Mouse (Mus musculus): ENCODE measurements around the gene Alg6. TPM values are rescaled to one million over a fixed set of nuclear protein-coding genes. Genes with fewer than 3 reads are reported as not detected.

Gene Alg6
- 9.6 and 10.2 TPM in 2 replicates for polyA plus RNA-seq (2021; fragmentation: Nextera tagmentation)
- long read RNA-seq, experiment 1, partial matches to known transcripts: 4 of 26 reads
- long read RNA-seq, experiment 1, other reads (novel, unspliced or antisense): 20 of 26 reads
- long read RNA-seq, experiment 2, transcript Alg6-201 (15 exons, 3,079 nt): major isoform, 12 of 82 reads
- long read RNA-seq, experiment 2, partial matches to known transcripts: 1 of 82 reads
- long read RNA-seq, experiment 2, other reads (novel, unspliced or antisense): 69 of 82 reads

DNA sequence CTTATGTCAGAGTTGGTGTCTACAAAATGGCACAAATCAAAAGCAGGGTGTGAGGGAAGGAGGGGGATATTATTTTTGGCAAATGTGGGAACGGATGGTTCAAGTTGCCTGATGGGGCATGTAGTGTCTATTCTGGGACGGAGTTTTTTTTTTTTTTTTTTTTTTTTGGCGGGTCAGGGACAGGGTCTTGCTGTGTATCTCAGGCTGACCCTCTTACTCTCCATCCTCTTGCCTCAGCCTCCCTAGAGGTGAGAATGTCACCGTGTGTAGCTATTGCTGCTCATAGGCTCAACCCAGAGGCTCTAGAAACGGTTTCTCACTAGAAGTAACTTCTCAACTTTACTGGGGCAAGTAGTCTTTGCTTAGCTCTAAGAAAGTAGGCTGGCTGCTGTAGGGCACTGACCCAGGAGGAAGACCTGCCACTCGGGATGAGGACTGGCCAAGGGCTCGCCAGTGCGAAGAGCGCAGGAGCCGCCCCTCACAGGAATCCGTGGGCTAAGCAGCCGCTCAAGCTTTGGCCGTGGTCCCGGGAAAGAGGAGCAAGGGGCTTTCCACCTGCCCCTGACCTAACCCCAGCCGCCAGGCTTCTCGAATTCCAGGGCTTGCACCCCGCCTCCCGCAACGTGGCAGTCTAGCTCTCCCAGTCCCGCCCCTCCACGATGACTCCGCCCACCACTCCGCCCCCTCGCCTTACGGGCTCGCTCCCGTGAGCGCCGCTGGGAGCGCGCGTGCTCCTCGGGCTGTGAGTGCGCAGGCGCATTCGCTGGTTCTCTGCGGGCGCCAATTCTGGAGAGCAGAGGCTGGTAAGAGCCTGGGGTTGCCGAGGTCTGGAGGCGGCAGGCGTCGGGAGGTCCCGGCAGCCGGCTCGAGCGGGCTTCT is at the start of gene Alg6:
Gene Alg6, plus strand, starts transcription at position 761 of the 879 bp plus-strand sequence.

Other genes with a start within 250 kb of the Alg6 start
- gene Foxd3, start 59.4 kb upstream of the Alg6 start, polyA plus RNA-seq (2021; fragmentation: Nextera tagmentation): not detected in 2 replicates
- gene Efcab7, start 113.5 kb downstream of the Alg6 start, polyA plus RNA-seq (2021; fragmentation: Nextera tagmentation): 3.2 and 6.8 TPM in 2 replicates
- 68.3 and 71.9 TPM in 2 replicates for gene Pgm1, start 213.8 kb downstream of the Alg6 start, polyA plus RNA-seq (2021; fragmentation: Nextera tagmentation)
- 11.3 and 11.6 TPM in 2 replicates for gene Itgb3bp, start 214.1 kb downstream of the Alg6 start, polyA plus RNA-seq (2021; fragmentation: Nextera tagmentation)